Mouse (Mus musculus) liver, embryonic 14.5 days (tissue): ENCODE results near the gene Afap1. TPM values are rescaled to one million over a fixed set of nuclear protein-coding genes. Genes with fewer than 3 reads are reported as not detected.
A peak's percentile ranks its signal among the peaks of the same experiment; 100 is the strongest.

Experiments
- ATAC-seq: fragments of 200-750 bp; cut with Nextera tagmentation; 2 replicates; pipeline ENCODE4 v1.8.0; 2017; ENCODE audit warnings: moderate number of reproducible peaks, mild to moderate bottlenecking, moderate library complexity; ENCODE audit not compliant: insufficient read depth
- DNase-seq, 3 experiments: peaks; one replicate each; pipeline ENCODE4 v3.0.0-alpha.2; 2012 to 2013; ENCODE audit warnings: low read depth in 3 of 3, low spot score in 3 of 3
- H3K27ac ChIP-seq: fragments of 300-500 bp; sonication (generic); 2 replicates; pipeline ENCODE4 v1.5.1; 2014; ENCODE audit warnings: moderate library complexity, mild to moderate bottlenecking, control low read depth, inconsistent platforms
- H3K27me3 ChIP-seq: fragments of 300-500 bp; sonication (generic); 2 replicates; pipeline ENCODE4 v1.6.1; 2014; ENCODE audit warnings: mild to moderate bottlenecking, low read length, moderate library complexity; ENCODE audit not compliant: control insufficient read depth, insufficient read depth
- H3K36me3 ChIP-seq: fragments of 300-500 bp; sonication (generic); replicated peaks from 2 replicates; pipeline ENCODE4 v1.6.1; 2014; ENCODE audit warnings: low read depth; ENCODE audit not compliant: control insufficient read depth, insufficient read depth
- H3K4me1 ChIP-seq, 2 experiments: fragments of 200-500 bp in 1 of 2; fragments of 300-500 bp in 1 of 2; sonication (generic) in 1 of 2; replicated peaks; 2 replicates each; pipeline ENCODE4 v1.6.1; 2012 to 2014; ENCODE audit warnings: antibody characterized with exemption in 1 of 2, inconsistent platforms in 1 of 2, low read length in 1 of 2; ENCODE audit not compliant: control insufficient read depth in 2 of 2, insufficient read depth in 2 of 2
- H3K4me2 ChIP-seq: fragments of 300-500 bp; sonication (generic); 2 replicates; pipeline ENCODE4 v1.6.1; 2014; ENCODE audit warnings: low read depth, mild to moderate bottlenecking, control low read depth, moderate library complexity
- H3K4me3 ChIP-seq, 2 experiments: fragments of 200-500 bp in 1 of 2; fragments of 300-500 bp in 1 of 2; sonication (generic) in 1 of 2; 2 replicates each; pipeline ENCODE4 v1.5.1; 2012 to 2014; ENCODE audit warnings: low read depth in 2 of 2, low read length in 2 of 2, mild to moderate bottlenecking in 2 of 2, control low read depth in 1 of 2, inconsistent platforms in 1 of 2, moderate library complexity in 1 of 2; ENCODE audit not compliant: insufficient read depth in 1 of 2
- H3K9ac ChIP-seq: fragments of 300-500 bp; sonication (generic); replicated peaks from 2 replicates; pipeline ENCODE4 v1.6.1; 2014; ENCODE audit warnings: mild to moderate bottlenecking, control low read depth, moderate library complexity
- H3K9me3 ChIP-seq: fragments of 300-500 bp; sonication (generic); 2 replicates; pipeline ENCODE4 v1.6.1; 2016; ENCODE audit warnings: low read length, mixed read lengths; ENCODE audit not compliant: control insufficient read depth
- CTCF ChIP-seq: IDR thresholded peaks from 2 replicates; pipeline ENCODE4 v1.5.1; 2016; ENCODE audit warnings: antibody characterized with exemption, low read depth, control low read depth
- EP300 ChIP-seq: IDR thresholded peaks from 2 replicates; pipeline ENCODE4 v1.6.1; 2016; ENCODE audit warnings: antibody characterized with exemption, low read depth
- WGBS: fragments of 180-500 bp; shearing (Covaris S2); extraction: QIAGEN DNeasy Blood & Tissue Kit; methylation state at CpG from one replicate; pipeline ENCODE4 v1.1.7; 2014; ENCODE audit not compliant: insufficient replicate concordance; 5-methylcytosine and 5-hydroxymethylcytosine counted together
- polyA plus RNA-seq, 2 experiments: library from polyadenylated mRNA; depleted of rRNA in 1 of 2; stranded (reverse) in 1 of 2; unstranded in 1 of 2; fragments of >200 nt; fragmentation: Nextera tagmentation in 1 of 2; extraction: Ambion mirVana in 1 of 2; gene quantifications; 2 replicates each; pipeline versions ENCODE4 v1.2.1 to v1.2.3; 2012 to 2014

The Afap1 gene
- polyA plus RNA-seq (2012; rRNA removed) (0.58 and 0.78 TPM in 2 replicates), polyA plus RNA-seq (2014; fragmentation: Nextera tagmentation; extraction: Ambion mirVana) (0.73 and 0.76 TPM in 2 replicates)

DNA sequence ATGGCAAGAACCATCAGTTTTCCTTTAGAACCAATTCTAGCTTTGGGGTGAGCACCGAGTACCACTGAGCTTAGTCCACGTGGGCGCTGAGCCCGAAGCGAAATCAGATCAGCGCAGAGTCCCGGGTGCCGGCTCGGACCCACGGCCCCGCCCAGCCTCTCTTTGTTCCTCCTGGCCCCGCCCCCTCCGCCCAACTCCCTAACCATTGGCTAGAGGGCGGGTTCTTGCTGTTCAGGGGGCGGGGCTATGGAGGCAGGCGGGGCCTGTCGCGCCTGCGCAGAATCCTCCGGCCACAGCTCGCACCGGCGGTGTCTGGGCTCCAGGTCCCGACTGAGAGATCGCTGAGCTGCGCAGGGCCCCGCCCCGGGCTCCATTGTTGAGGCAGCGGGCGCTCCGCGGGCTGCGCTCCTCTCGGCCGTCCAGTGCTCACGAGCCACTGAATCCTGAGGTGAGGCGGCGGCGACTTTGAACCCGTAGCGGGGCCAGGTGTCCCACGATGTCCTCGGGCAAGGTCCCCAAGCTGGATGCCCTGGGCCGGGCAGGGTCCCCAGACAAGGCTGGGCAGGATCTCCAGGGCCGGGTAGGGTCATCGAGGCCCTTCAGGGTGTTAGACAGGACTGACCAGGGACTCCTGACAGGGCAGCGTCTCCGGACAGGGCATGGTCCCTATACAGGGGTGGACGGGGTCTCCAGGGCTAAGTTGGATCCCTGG lies at the start of gene Afap1:
TSS of gene Afap1 (plus strand) at position 227 of the 712 bp plus-strand sequence.
- Histone ChIP-seq H3K9ac (no peak within 1 kb of the TSS; the same call in 1 of the 2 replicates), H3K27me3 (peaks cover 15% of the 10 kb centered on the region), H3K36me3 (no peaks in the 10 kb centered on the region), H3K9me3 (no peaks in the 10 kb centered on the region), H3K4me2 (peak within 1 kb of the TSS; percentile 55), H3K4me3 (peak within 1 kb of the TSS; percentile 45 to 49), H3K4me1 (peaks cover 0 to 2% of the 10 kb centered on the region in 2 experiments; a peak in 1 of 4 replicates), H3K27ac (no peak within 1 kb of the TSS)
- TF ChIP-seq CTCF = no peak
- no peak for TF ChIP-seq EP300
- DNase-seq (peak; percentile 59 to 66 (median 62)), ATAC-seq (peak; percentile 90)
- WGBS = under 1% methylated on average over 49 of the region's 49 CpGs

DNA sequence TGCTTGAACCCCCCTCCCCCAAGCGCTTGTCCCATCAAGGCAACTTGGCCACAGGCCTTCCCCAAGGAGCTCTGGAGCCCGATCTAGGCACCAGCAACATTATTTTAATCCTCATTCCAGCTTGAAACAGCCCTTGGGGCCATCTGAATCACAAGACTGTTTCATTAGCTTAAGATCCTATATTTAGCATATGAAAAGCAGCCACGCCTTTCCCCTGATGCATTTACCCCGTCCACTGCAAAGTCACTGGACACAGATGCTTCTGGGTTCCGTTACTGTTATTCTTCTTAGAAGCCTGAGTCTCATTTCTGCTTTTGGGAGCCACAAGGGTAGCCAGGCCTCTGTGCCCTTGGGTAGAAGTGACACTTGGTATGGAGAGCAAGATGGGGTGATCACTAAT lies 41.6 kb upstream of the Afap1 start:
- ATAC-seq (no peak), DNase-seq (no peak)
- H3K36me3 ChIP-seq = no peaks in the 10 kb centered on the region
- H3K4me2 ChIP-seq = no peak overlapping the region
- WGBS = 60% methylated on average over 5 of the region's 5 CpGs
- no peaks in the 10 kb centered on the region for H3K27me3 ChIP-seq
- no peaks in the 10 kb centered on the region for H3K4me1 ChIP-seq
- H3K4me3 ChIP-seq = no peak overlapping the region
- TF ChIP-seq CTCF (no peak), EP300 (no peak)
- no peaks in the 10 kb centered on the region for H3K9me3 ChIP-seq
- no peak overlapping the region for H3K27ac ChIP-seq
- H3K9ac ChIP-seq = no peak overlapping the region

- no peak overlapping the region for H3K27ac ChIP-seq
- TF ChIP-seq CTCF (no peak), EP300 (no peak)
- no peak overlapping the region for H3K4me2 ChIP-seq
- H3K9ac ChIP-seq = no peak overlapping the region
- 69% methylated on average over 4 of the region's 4 CpGs for WGBS
- no peaks in the 10 kb centered on the region for H3K4me1 ChIP-seq
- no peak for ATAC-seq
- H3K9me3 ChIP-seq = no peaks in the 10 kb centered on the region
- H3K36me3 ChIP-seq = no peaks in the 10 kb centered on the region
- no peak overlapping the region for H3K4me3 ChIP-seq
- no peak for DNase-seq
- H3K27me3 ChIP-seq = no peaks in the 10 kb centered on the region
These were observed 39.7 kb upstream of the Afap1 start for GRCm38 (mm10) chr5:35853463-35853862.

- no peaks in the 10 kb centered on the region for H3K27me3 ChIP-seq
- DNase-seq = no peak
- no peak overlapping the region for H3K27ac ChIP-seq
- H3K4me2 ChIP-seq = no peak overlapping the region
- H3K9me3 ChIP-seq = no peaks in the 10 kb centered on the region
- no peak overlapping the region for H3K4me3 ChIP-seq
- no peak for ATAC-seq
- H3K36me3 ChIP-seq = no peaks in the 10 kb centered on the region
- H3K4me1 ChIP-seq = no peaks in the 10 kb centered on the region
- 28% methylated on average over 3 of the region's 3 CpGs for WGBS
- TF ChIP-seq CTCF (no peak), EP300 (no peak)
- no peak overlapping the region for H3K9ac ChIP-seq
These were observed 36.9 kb upstream of the Afap1 start for GRCm38 (mm10) chr5:35856245-35856644.

DNA sequence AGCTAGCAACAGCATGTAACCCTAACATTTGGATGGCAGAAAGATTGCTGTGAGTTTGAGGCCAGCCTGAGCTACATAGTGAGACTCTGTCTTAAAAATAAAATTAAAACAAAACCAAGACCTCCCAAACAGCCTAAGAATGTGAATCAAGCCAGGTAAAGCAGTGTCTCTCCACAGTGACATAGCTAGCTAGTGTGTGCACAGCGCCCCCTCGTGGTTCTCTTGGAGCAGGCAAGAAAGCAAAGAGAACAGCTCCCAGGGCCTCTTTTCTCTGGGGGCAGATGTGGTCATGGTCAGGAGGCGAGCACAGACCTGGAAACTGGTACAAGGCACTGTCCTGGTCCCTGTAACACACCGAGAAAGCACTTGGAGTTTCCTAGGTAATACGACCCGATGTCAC lies 35.0 kb upstream of the Afap1 start:
- no peaks in the 10 kb centered on the region for H3K27me3 ChIP-seq
- no peak for ATAC-seq
- H3K9ac ChIP-seq = no peak overlapping the region
- no peaks in the 10 kb centered on the region for H3K4me1 ChIP-seq
- 18% methylated on average over 6 of the region's 6 CpGs for WGBS
- no peaks in the 10 kb centered on the region for H3K36me3 ChIP-seq
- peak in 2 of 3 experiments; percentile 23 to 24 for DNase-seq
- TF ChIP-seq CTCF = peak; percentile 85
- no peak for TF ChIP-seq EP300
- H3K4me3 ChIP-seq = no peak overlapping the region
- H3K27ac ChIP-seq = no peak overlapping the region
- H3K4me2 ChIP-seq = no peak overlapping the region
- no peaks in the 10 kb centered on the region for H3K9me3 ChIP-seq
